Mouse (Mus musculus) ovary, postnatal 14 days (tissue): ENCODE results near the gene Srsf10.

Source experiments
- DNase-seq: peaks from one replicate; pipeline ENCODE4 v3.0.0; 2022; ENCODE audit warnings: low spot score

Gene Srsf10

DNA sequence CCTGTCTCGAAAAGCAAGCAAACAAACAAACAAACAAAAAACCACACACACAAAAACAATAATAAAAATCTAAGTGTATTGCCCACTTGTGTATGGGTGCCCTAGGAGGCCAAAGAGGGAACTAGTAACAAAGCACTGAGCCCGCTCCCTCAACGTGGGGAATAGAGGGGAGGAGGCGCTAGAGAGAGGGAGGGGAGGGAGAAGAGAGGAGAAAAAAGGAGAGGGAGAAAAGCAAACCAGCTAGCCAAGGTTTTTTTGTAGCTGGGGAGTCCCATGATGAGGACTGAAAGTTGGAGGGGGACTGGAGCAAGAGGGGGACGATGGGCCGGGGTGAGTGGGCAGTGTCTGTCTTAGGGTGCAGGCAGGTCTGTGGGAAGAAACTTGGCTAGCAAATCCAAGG, 467 bp upstream of the Srsf10 start:
- no peak for DNase-seq

DNA sequence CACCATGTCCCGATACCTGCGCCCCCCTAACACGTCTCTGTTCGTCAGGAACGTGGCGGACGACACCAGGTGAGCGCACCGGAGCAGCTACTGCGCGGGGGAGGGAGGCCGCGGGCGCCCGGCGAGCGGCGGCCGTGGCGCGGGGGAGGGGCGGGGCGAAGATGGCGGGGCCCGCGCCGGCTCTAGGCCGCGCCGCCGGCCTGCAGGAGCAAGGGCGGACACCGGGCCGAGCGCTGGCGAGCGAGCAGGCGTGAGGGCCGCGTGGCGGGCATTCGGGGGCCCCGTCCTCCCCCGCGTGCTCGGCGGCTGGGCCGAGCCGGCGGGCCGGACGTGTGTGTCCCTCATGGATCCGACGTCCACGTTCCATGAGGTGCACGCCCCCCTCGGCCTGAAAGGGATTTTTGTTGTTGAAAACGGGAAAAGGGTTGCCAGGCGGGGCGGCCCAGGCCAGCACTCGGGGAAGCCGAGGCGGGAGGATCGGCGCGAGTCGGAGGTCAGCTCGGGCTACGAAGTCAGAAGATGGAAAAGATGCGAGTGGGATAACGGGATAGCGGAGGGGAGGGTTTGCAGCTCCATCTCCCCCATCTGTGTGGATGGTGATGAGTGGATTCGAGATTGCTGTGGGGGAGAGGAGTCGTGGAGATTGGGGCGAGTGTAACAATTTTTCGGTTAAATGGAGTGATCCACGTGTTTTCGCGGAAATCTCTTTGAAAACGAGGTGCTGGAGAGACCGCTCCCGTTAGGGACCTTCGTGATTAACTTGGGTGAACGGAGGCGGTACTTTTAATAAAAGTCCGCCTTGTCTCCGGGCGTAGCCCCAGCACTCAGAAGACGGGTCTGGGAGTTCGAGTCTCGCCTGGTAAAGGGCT, 910 bp downstream of the Srsf10 start:
- peak; percentile 57 for DNase-seq

DNA sequence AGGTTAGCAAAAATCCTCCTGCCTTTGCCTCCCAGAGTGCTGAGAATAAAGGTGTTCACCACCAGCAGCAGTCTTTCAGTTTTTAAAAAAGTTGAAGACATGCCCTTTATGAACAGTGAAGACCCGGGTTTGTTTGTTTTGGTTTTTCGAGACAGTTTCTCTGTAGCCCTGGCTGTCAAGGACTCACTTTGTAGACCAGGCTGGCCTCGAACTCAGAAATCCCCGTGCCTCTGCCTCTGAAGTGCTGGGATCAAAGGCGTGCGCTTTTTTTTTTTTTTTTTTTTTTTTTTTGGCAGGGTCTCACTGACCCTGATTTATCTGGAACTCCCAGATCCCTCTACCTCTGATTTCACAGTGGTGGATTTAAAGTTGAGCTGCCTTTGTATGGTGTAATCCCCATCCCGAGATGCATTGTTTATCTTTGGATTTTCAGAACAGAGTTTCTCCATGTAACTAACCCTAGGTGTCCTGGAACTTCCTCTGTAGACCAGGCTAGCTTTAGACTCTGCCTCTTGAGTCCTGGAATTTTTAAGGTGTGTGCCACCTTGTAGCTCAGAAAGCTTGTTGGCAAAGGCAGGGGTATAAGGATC, 2.1 kb downstream of the Srsf10 start:
- no peak for DNase-seq

DNA sequence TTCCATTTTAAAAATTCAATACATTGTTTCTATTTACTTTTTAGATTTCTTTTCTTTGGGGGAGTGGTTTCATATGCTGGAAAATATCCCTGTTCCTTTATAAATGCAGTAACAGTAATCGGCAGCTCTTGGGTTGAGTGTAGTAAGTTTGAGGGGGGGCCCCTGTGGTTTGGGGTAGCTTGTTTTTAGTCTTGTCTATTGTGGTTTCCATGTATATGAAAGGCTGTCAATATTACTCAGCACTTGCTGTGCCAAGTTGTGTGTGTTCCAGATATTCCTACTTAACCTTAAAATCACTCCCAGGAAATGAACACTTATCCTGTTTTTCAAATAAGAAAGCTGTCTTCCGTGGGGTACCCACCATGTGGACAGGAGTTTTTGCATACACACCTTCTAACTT, 13.4 kb downstream of the Srsf10 start:
- DNase-seq = no peak

DNA sequence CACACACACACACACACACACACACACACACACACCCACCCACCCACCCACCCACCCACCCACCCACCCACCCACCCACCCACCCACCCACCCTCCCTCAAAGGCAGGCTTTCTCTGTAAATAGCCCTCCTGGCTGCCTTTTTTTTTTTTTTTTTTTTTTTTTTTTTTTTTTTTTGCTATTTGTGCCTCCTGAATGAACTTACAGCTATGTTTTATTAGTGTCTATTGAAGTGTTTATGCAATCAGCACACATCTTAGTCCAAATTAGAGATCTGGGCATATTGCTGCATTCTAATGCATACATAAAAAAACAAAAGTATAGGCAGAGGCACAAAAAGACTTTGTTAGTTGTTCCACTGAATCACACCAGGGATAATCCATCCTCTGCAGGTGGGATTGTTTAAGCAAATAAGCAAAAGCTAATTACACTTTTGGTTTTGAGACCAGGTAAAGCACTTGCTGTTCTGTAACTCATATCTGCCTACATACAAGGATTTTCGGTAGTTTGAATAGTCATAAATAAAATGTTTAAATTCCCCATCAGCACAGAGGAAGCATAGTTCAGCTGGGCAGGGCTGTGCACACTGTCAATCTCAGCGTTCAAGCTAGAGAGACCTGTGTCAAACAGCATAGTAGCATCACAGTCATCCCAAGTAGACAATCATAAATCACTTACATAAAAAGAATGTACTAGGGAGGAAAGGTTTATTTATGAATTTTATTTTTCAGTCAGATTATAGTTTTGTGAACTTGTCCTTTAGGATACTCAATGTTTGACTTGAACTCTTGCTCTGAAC, 14.9 kb downstream of the Srsf10 start:
- no peak for DNase-seq

DNA sequence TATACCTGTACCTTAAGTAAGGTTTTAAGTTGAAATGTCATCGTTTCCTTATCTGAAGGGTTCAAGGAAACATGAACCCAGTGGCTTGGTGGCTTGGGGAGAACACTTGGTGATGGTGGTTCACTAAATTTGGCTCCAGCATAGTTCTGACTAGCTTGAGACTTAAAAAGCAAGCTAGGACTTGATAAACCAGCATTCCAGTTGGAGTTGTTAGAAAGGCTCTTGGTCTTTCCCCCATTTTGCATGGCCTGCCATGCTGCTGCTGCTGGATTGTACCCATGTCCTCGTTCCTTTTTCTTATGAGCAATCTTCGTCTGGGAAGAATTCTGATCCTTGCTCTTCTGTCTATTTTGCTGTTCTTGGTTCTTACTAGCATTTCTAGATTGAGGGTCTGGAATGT, 16.5 kb downstream of the Srsf10 start:
- DNase-seq = no peak

DNA sequence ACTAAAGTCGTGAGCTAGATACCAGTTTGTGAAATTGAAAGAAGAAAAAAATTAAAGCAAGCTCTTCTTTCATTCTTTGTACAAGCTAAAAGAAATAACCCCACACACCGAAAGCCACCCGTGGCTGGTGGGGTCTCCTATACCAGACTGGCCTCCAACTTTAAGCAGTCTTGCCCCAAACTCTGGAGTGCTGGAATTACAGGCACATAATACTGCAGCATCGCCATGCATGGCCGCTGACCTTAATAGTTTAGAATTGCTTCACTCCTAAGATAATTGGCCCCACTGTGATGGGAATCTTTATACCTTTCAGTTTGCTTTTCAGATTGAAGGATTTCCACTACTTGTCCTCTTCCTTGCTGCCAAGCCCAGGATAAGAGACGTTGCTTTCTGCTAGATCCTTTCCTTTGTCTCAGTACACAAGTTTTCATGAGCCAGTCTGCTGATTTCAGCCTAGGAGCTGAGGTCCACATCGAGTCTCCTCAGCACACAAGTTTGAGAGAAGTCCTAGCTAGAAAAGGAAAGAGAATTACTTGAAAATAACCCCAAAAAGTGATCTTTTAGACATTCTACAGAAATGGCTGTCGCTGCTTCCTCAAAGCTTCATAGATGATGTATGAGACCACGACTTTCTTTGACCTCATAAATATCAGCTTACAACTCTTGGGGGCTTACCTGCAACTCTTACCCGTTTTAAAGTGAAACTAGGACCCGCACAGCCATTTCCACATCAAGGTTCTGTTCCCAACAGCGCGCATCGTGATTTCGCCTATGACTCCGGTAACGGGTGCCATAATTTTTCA, 17.2 kb downstream of the Srsf10 start:
- DNase-seq = no peak

DNA sequence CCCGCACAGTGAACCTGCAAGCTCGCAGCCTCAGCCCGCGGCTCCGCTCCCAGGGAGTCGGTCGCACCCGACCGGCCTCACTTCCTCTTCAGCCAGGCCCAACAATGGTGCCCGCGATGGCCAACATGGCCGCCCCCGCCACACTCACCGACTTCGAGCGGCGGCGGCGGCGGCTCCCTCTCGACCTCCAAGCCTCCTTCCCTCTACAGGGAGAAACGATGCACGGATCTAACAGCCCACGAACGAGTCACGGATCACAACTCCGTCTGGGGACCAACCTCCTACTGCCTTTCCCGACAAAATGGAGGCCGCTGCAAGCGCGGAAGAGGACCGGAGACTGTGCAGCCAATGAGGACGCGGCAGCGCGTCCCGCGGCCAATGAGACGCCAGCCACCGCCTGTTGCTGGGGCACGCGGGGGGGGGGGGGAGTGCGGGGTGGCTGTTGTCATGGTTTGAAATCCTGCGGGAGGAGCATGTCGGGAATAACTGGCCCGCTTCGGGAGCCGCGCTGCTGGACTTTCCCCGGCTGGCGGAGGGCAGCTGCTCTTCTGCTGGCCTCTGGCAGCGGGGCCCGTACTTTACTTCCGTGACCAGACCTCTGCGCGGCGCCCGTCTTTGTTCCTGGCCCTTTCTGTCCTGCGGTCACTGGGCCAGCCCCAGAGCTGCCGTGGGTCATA, 18.1 kb downstream of the Srsf10 start, which contains the start of gene Pnrc2:
TSS of gene Pnrc2 (minus strand) at position 325 of the 677 bp plus-strand sequence.
- peak; percentile 79 for DNase-seq

DNA sequence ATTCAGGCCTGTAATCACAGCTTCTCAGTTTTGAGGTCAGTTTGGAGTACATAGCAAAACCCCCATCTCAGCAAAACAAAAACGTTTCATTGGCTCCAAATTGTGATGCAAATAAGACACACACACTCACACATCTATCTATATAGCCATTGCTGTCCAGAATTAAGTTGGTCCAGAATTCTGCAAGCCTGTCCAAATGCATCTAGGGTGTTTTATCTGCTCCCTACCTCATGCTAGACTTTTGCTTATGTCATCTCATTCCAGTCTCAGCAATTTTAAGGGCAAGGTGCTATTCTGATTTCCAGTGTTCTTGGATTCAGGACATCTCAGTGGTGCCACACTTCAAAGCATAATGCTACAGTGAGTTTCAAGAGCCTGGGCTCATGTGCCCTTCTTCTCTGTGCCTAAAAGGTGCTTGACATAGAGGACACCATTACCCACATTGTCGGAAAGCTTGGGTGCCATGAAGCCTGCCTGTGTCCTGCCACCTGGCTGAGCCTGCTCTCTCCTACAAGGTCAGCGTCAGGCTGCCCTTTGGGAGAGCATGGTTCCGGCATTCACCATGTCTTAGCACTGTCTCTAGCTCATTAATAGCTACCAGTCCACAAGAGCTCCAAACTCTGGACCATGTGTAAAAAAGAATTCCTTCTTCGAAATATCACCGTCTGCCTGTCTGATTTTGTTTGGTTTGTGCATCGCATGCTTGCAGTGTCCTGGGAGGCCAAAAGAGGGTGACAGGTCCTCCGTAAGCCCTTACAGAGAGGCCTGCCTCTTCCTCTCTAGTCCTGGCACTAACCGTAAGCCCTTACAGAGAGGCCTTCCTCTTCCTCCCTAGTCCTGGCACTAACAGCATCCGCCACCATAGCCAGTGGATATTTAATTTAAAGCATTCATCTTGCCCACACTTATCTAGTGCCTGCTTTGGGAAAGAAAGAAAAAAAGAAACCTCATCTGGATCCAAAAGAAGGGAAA, 19.3 kb downstream of the Srsf10 start:
- DNase-seq = no peak

DNA sequence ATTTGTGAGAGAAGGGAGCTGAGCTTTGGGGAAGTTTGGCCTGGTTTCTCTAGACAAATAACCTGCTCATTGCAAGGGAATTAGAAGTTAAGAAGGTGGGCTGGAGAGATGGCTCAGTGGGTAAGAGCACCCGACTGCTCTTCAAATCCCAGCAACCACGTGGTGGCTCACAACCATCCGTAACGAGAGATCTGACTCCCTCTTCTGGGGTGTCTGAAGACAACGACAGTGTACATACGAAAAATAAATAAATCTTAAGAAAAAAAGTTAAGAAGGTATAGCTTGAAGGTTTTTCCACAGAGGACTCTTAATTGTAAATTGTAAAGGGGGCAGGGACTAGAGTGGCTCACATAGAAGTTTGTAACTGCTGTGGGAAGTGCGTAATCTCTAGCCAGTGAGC, 20.0 kb downstream of the Srsf10 start:
- no peak for DNase-seq

DNA sequence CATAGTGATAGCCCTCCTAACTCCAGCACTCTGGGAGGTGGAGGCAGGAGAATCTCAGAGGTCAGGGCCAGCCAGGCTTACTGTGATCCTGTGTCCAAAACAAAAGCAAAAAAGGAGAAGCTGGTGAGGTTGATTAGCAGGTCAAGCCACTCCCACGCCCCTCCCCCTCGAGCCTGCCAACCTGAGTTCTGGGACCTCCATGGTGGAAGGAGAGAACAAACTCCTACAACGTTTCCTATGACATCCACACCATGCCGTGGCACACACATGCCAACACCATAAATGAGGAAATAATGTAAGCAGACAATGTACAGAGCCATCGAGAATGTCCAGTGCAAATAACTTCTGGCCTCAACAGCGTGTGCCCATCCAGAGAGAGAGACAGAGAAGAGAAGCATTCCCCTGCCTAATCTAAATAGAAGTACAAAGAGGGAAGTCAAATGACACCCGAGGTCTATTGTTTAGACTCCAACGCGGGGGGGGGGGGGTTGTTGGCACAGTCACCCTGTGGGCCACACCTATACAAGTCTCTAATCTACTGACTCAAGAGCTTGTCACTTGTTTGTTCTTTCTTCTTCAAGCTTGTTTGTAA, 20.5 kb downstream of the Srsf10 start:
- DNase-seq = peak; percentile 56

DNA sequence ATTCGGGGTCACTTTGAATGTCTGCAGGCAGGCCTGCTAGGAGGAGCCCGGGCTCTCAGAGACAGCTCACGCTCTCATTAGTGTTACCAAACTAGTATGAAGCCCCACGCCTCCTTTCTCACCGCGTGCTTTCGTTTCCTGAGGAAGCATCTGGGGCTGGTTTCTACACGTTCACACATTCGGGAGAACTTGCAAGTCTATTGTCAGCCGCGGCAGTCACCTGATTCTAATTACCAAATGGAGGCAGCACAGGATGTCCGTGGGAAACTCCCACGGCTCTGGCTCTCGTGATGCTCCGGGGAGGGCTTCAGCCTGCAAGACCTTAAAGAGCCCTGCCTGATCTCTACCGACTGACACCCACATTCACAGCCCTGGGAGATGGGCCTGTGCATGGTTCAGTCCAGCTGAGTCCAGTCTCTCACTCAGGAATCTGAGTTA, 21.1 kb downstream of the Srsf10 start:
- DNase-seq = peak; percentile 55

DNA sequence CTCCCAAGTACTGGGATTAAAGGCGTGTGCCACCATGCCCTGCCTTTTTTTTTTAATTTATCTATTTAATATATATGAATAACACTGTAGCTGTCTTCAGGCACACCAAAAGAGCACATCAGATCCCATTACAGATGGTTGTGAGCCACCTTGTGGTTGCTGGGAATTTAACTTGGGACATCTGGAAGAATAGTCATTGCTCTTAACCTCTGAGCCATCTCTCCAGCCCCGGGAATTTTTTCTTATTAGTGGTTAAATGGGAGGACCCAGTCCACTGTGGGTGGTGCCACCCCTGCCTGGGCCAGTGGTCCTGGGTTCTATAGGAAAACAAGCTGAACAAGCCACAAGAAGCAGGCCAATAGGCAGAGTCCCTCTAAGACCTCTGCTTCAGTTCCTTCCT, 22.2 kb downstream of the Srsf10 start:
- DNase-seq = no peak

DNA sequence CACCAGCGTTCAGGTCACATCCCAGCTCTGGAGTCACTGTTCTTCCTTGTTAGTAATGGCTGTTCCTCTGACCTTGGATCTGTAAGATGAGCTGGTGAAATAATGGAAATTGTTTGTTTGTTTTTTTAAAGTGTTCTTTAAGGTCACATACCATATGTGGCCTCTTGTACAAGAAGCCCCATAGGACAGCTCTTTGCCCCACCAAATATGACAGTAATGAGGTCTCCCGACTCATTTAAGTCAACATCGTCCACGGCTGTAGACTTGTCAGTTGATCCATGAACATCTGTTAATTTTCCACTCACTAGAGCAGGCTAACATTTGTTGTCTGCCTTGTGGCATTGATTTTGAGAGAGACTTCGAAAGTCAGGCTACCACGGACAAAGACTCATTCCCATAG, 23.5 kb downstream of the Srsf10 start:
- DNase-seq = no peak

DNA sequence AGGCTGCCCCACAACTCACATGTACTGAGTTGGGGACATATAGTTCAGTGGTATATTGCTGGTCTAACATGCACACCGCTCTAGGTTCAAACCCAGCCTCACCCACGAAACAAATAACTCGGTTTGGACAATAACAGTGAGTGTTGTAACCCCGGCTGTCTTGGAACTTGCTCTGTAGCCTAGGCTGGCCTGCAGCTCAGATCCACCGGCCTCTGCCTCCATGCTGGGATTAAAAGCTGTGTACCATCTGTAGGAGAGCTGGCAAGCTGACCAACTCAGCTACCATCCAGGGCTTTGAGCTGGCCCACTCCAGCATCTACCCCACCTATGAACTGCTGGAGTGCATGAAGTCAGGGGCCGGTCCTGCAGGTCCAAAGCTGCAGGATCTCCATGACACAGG, 24.5 kb downstream of the Srsf10 start:
- DNase-seq = no peak

DNA sequence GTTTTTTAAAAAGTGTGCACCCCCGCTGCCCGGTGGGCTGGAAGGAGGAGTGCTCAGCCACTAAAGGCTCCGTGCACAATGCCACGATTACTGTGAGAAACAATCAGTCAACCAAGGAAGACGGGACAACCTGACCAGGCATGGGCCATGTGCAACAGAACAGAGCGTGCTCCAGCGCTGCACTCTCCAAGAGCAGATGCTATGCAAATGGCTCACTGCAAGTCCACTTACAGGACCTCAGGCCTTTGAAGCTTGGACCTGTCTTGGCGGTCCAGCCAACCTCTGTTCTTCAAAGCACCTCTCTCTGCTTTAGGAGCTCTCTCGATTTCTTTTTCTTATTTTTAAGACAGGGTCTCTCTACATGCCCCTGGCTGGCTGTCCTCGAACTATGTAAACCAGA, 25.0 kb downstream of the Srsf10 start:
- no peak for DNase-seq

DNA sequence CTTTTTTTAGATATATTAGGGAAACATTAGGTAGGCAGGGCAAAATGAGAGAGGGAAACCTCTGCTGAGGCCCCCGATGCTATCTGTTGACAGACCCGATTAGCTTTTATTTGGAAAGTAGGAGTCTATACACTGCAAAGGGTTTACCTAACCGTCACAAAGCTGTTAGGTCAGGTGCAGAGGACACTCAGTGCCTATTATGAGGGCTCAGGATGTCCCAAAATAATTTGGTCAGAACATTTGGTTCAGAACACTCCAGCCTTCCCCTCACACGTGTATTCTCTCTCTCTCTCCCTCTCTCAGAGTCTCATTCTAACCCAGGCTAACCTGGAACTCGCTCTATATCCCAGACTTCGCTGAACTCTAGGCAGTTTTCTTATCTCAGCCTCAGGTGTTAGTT, 26.5 kb downstream of the Srsf10 start:
- no peak for DNase-seq

DNA sequence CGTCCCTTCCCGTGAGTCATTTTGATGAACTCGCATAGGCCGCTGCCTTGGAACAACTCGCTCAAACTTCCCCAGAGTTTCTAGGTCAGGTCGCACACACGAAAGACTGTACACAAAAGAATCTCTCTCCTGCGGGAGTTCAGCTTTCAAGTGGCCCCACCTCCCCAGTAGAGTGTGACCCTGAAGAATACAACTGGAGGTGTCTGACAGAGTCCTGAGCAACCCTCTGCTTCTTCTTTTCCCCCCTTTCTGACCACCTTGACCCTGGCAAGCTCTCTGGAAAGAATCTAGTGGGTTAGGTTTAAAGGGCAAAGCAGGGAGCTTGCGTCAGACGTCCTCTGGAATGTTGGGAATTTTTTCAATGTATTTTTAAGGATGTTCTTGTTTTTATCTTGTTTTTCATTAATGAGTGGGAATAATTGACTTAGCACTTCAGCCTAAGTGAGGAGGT, 27.9 kb downstream of the Srsf10 start:
- DNase-seq = no peak

DNA sequence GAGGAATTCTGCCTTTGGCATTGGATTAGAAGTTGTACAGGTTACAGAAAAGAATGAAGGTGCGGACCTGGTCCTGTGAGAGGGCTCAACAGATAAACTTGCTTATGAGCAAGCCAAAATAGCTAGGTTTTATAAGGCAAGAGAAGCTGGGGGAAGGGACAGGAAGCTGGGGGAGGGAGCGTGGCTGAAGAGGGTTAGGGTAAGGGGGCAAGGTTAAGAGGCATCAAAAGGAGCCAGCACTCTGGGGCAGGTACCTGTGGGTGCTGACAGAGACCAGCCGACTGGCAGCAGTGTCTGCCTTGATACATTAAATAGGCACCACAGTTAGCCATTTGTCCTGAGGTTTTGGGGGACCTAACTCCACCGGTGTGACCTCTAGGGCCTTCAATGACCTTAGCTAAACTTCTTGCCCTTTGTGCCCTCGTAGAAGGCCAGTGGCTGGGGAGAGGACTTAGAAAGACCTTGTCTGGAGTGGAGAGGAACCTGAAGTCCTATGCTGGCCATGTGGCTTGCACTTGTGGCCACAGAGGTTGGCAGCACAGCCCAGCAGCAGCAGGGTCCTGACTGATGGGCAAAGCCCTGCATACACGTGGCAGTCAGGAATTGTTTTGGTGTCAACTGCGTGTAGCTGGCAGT, 28.5 kb downstream of the Srsf10 start:
- no peak for DNase-seq
